Mouse (Mus musculus) thymus, adult 2 months (tissue): ENCODE measurements around the gene Bmp6. TPM values are rescaled to one million over a fixed set of nuclear protein-coding genes. Genes with fewer than 3 reads are reported as not detected.

ENCODE experiments used
- DNase-seq: peaks from one replicate; pipeline ENCODE4 v3.0.0; 2021
- H3K27ac ChIP-seq: fragments of 200-500 bp; 2 replicates; pipeline ENCODE4 v1.5.1; 2012; ENCODE audit warnings: low read length, control low read depth; ENCODE audit not compliant: control insufficient read depth, insufficient read depth
- H3K27me3 ChIP-seq: fragments of 200-500 bp; 2 replicates; pipeline ENCODE4 v1.6.1; 2012; ENCODE audit warnings: mild to moderate bottlenecking, low read length, moderate library complexity, mixed read lengths; ENCODE audit not compliant: control insufficient read depth, insufficient read depth
- H3K36me3 ChIP-seq: fragments of 200-500 bp; 2 replicates; pipeline ENCODE4 v1.6.1; 2012; ENCODE audit warnings: mild to moderate bottlenecking, low read length, moderate library complexity; ENCODE audit not compliant: control insufficient read depth, insufficient read depth
- H3K4me1 ChIP-seq: fragments of 200-500 bp; replicated peaks from 2 replicates; pipeline ENCODE4 v1.6.1; 2012; ENCODE audit warnings: low read length; ENCODE audit not compliant: control insufficient read depth, insufficient read depth
- H3K4me3 ChIP-seq: fragments of 200-500 bp; 2 replicates; pipeline ENCODE4 v1.5.1; 2012; ENCODE audit warnings: mild to moderate bottlenecking, low read length, control low read depth, moderate library complexity; ENCODE audit not compliant: control insufficient read depth, insufficient read depth
- CTCF ChIP-seq: fragments of 200-500 bp; IDR thresholded peaks from 2 replicates; pipeline ENCODE4 v1.5.1; 2012; ENCODE audit warnings: mild to moderate bottlenecking, control low read depth, low read length, moderate library complexity, borderline replicate concordance; ENCODE audit not compliant: control insufficient read depth, poor library complexity, insufficient read depth; ENCODE audit errors: extremely low read depth
- POLR2A ChIP-seq: fragments of 200-500 bp; IDR thresholded peaks from 2 replicates; pipeline ENCODE4 v1.6.1; 2012; ENCODE audit warnings: mild to moderate bottlenecking, low read length, control low read depth, moderate library complexity; ENCODE audit not compliant: control insufficient read depth, poor library complexity, insufficient read depth; ENCODE audit errors: extremely low read depth
- WGBS: fragments of 180-500 bp; shearing (Covaris S2); methylation state at CpG from one replicate; pipeline ENCODE4 v1.1.7; 2018; 5-methylcytosine and 5-hydroxymethylcytosine counted together
- polyA plus RNA-seq: library from polyadenylated mRNA; depleted of rRNA; stranded (reverse); fragments of >200 nt; gene quantifications from 2 replicates; pipeline ENCODE4 v1.2.3, GENCODE M21; 2012

Bmp6 gene
- polyA plus RNA-seq, 1 experiment = 4.1 TPM

DNA sequence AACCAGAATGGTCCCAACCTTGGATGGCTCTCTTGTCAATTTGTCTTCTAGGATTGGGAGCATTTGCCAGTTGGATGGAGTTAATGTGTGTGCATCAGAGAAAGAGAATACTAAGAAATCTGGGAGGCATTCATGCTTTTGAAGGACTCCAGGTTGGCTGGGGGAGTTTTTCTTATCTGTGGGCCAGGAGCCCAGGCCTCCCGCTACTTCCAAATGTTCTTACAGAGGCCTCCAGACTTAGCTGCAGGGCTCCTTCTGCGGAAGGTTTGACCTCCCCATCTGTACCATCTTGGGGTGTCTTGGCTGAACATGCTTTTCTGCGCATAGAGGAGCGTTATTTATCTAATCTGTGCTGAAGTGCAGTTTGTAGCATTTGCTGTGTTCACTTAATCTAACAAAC is 127.7 kb downstream of the Bmp6 start:
- no peaks in the 10 kb centered on the region for H3K27me3 ChIP-seq
- no peak overlapping the region for H3K4me3 ChIP-seq
- DNase-seq = no peak
- no peak for TF ChIP-seq CTCF
- TF ChIP-seq POLR2A = no peak
- no peak overlapping the region for H3K27ac ChIP-seq
- H3K36me3 ChIP-seq = no peaks in the 10 kb centered on the region
- H3K4me1 ChIP-seq = no peaks in the 10 kb centered on the region
- WGBS = 96% methylated on average over 4 of the region's 4 CpGs

DNA sequence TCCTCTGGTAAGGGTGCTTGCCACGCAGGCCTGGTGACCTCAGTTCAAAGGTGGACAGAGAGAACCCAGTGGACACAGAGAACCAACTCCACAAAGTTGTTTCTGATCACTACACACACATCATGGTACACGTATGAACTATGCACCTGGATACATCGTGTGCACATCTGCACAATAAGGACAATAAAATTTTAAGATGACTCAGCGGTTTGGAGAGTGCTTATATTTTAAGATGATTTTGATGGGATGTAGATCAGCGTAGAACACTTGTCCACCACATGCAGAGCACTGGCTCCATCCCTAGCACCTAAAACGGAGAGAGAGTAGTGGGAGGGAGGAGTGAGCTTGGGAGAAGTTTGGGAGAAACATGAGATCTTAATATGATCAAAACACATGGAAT is 128.6 kb downstream of the Bmp6 start:
- 94% methylated on average over 6 of the region's 6 CpGs for WGBS

DNA sequence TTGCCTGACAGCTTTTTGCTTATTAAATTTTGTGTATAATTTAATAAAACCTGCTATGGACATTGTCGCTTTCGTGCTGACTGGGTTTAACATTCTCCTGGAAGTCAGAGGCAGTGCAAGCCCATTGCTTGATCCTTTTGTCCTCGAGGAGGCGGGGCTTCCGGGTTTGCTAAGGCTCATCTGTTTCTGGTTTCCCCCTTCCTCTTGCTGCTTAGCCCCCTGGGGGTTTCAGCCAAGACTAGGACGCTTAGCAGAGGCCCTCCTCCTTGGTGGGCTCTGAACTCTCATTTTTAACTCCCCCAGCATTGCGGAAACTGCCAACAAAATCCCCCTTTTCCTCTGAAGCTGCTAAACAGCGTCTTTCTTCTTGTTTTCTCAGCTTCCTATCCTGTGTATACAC is 132.0 kb downstream of the Bmp6 start:
- no peaks in the 10 kb centered on the region for H3K27me3 ChIP-seq
- no peak overlapping the region for H3K27ac ChIP-seq
- DNase-seq = no peak
- H3K4me1 ChIP-seq = no peaks in the 10 kb centered on the region
- no peak overlapping the region for H3K4me3 ChIP-seq
- 61% methylated on average over 8 of the region's 8 CpGs for WGBS
- TF ChIP-seq POLR2A (no peak), CTCF (no peak)
- no peaks in the 10 kb centered on the region for H3K36me3 ChIP-seq

More for the DNA sequence above, 128.6 kb downstream of the Bmp6 start:
- no peak for DNase-seq
- no peaks in the 10 kb centered on the region for H3K27me3 ChIP-seq
- no peak overlapping the region for H3K4me3 ChIP-seq
- no peaks in the 10 kb centered on the region for H3K4me1 ChIP-seq
- no peak for TF ChIP-seq POLR2A
- TF ChIP-seq CTCF = no peak
- no peaks in the 10 kb centered on the region for H3K36me3 ChIP-seq
- H3K27ac ChIP-seq = no peak overlapping the region

DNA sequence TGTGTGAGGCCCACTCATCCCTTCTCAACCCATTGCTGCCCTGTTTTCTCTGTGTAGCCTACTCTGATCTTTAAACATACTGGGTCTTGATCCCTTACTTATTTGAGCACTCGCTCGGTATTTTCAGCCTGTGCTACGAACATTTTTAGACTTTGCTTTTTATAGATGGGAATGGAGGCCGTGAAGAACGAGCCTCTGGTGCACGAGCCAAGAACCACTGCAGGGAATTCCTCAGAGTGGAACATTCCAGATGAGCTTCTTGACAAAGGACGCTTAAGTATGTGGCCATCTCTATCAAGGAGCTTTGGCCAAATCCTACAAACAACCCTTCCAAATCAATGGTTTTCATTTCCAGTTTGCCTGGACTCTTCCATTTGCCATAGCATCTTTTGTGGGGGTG is 136.1 kb downstream of the Bmp6 start:
- Histone ChIP-seq H3K36me3 (no peaks in the 10 kb centered on the region), H3K4me1 (no peaks in the 10 kb centered on the region), H3K27ac (no peak overlapping the region), H3K4me3 (no peak overlapping the region), H3K27me3 (no peaks in the 10 kb centered on the region)
- DNase-seq = no peak
- 91% methylated on average over 7 of the region's 7 CpGs for WGBS
- TF ChIP-seq CTCF (no peak), POLR2A (no peak)

DNA sequence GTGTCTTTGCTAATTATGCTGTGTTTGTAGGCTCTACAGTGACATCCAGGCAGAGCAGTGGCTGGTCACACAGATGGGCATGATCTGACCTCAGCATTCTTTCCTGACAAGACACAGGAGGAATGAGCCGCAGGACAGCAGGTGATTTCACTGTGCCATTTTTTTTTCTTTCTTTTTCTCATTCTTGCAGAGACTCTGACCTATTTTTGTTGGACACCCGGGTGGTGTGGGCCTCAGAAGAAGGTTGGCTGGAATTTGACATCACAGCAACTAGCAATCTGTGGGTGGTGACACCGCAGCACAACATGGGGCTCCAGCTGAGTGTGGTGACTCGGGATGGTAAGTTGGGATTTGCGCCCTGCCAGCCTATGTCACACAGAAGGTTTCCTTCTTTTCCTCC is 139.8 kb downstream of the Bmp6 start:
- Histone ChIP-seq H3K4me1 (no peaks in the 10 kb centered on the region), H3K36me3 (no peaks in the 10 kb centered on the region), H3K4me3 (no peak overlapping the region), H3K27ac (no peak overlapping the region), H3K27me3 (no peaks in the 10 kb centered on the region)
- WGBS = 80% methylated on average over 5 of the region's 5 CpGs
- TF ChIP-seq CTCF (no peak), POLR2A (no peak)
- no peak for DNase-seq

DNA sequence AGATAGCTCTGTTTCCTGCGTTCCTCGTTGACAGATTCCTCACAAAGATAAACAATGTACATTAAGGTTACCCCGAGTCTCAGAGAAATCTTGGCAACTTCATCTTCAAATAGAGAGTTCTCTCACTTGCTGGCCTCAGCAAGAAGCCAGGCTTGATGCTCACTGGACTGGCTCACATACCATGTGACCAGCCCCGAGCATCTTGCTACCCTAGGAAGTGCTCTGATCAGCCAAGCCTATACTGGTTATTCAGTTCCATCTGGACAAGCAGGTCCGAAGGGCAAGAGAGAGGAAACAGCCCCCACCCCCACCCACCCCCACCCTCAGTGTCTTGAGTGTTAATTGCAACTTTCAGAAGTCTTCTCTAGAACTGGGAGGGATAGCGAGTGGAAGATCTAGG is 141.9 kb downstream of the Bmp6 start:
- TF ChIP-seq POLR2A (no peak), CTCF (no peak)
- DNase-seq = no peak
- H3K27ac ChIP-seq = no peak overlapping the region
- H3K27me3 ChIP-seq = no peaks in the 10 kb centered on the region
- H3K4me1 ChIP-seq = no peaks in the 10 kb centered on the region
- H3K4me3 ChIP-seq = no peak overlapping the region
- WGBS = 84% methylated on average over 6 of the region's 6 CpGs
- no peaks in the 10 kb centered on the region for H3K36me3 ChIP-seq

DNA sequence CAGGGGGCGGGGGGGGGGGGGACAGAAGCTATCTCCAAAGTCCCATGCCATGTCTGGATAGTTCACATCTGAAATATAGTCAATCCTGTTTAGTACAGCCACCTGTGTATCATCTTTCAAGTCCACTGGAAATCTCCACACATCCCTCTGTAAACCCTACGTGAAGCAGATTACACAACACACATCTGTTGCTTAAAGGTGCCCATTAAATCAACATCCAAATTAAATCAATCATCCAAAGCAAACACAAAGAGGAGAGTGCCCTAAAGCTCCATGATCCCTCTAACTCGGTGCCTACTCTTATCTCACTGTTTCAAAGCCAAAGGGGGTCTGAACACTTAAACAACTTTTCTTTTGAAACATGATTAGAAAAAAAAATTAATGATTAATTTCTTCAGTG is 151.8 kb downstream of the Bmp6 start:
- WGBS = 79% methylated on average over 3 of the region's 3 CpGs
- DNase-seq = no peak

More for the DNA sequence above, 151.8 kb downstream of the Bmp6 start:
- Histone ChIP-seq H3K27ac (no peak overlapping the region), H3K27me3 (no peaks in the 10 kb centered on the region), H3K4me1 (no peaks in the 10 kb centered on the region), H3K36me3 (peaks cover 11% of the 10 kb centered on the region), H3K4me3 (no peak overlapping the region)
- TF ChIP-seq POLR2A (no peak), CTCF (no peak)
